Mouse (Mus musculus) brain, embryonic 14.5 days (tissue): ENCODE data around the gene Muc1.

Source experiments
- CTCF ChIP-seq: fragments of 200-500 bp; IDR thresholded peaks from 2 replicates; pipeline ENCODE4 v1.5.1; 2012; ENCODE audit warnings: inconsistent platforms, mild to moderate bottlenecking, moderate library complexity, borderline replicate concordance; ENCODE audit not compliant: insufficient read depth, insufficient read length; ENCODE audit errors: extremely low read depth
- POLR2A ChIP-seq: fragments of 200-500 bp; IDR thresholded peaks from 2 replicates; pipeline ENCODE4 v1.6.1; 2012; ENCODE audit warnings: mild to moderate bottlenecking, inconsistent platforms, borderline replicate concordance; ENCODE audit not compliant: poor library complexity, insufficient read depth, insufficient read length, severe bottlenecking; ENCODE audit errors: extremely low read depth

DNA sequence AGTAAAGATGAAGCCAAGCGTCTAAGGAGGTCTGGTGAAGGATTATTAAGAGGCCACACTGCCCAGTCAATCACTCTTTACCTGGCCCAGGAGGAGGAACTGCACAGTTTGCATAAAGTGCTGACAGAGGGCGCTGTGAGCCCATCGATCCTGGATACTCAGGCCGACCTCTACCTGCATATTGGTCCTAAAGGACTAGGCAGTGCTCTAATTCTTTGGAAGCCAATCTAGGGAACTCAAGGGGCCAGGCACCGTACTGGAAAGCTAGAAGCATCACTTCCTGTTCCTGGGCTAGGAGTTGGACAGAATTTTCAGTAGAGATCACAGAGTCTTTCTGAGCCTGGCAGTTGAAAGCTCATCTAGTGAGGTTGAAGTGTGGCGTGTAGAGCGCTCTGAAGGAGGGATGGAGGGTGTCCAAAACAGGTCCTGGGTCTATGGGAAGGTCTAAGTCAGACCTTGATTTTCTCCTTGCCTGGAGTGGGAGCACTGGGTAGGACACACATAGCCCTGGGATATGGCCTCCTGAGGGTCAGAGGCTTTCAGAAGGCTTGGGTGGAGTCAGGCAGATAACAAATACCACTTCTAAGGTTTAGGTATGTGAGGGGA lies 21.7 kb downstream of the Muc1 start:
- peak; percentile 63 for TF ChIP-seq CTCF
- TF ChIP-seq POLR2A, result no peak
